Mouse (Mus musculus) MEL (cell line): ENCODE data around the gene Plxnd1.

ENCODE experiments used
- CTCF ChIP-seq, 3 experiments: IDR thresholded peaks in 2 of 3; conservative IDR thresholded peaks in 1 of 3; 2 replicates each; pipeline ENCODE4 v1.5.1; 2011 to 2012; ENCODE audit warnings: low read length in 3 of 3, low read depth in 2 of 3, mild to moderate bottlenecking in 2 of 3, improper control_type of control experiment in 1 of 3, inconsistent platforms in 1 of 3, mixed read lengths in 1 of 3, moderate library complexity in 1 of 3; ENCODE audit not compliant: control insufficient read depth in 1 of 3, insufficient read depth in 1 of 3, poor library complexity in 1 of 3, severe bottlenecking in 1 of 3
- MAFK ChIP-seq: IDR thresholded peaks from 2 replicates; pipeline ENCODE4 v1.6.1; 2011; ENCODE audit warnings: low read depth, mild to moderate bottlenecking, low read length, improper control_type of control experiment, borderline replicate concordance

DNA sequence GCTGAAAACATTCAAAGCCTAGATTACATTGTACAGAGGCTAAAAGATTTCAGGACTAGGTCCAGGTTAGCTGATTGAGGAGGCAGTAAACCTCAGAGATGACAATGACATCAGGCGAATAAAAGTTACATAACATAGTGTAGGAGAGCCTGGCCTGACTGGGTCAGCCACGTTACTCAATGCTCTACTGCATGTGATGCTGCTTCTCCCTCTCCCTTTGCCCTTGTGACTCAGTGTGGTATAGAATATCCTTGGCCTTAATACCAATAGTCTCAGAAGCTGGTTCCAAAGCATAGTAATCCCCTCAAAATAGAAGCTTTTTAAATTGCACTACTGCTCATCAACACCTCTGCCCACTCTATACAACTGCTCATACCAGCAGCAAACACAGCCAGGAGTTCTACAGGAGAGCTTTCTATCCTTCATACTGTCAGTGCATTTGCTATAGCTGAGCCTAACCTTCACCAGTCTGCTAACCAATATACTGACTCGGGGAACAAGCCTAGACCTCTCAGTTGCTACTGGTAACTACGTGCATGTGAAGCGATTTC is 42.6 kb upstream of the Plxnd1 start:
- no peak for TF ChIP-seq CTCF (IDR thresholded peaks at IDR 0.05 in 2 of 3, conservative IDR thresholded peaks at IDR 0.05 in 1 of 3; ENCODE audit: control insufficient read depth in 1 of 3, insufficient read depth in 1 of 3, low read depth in 2 of 3, low read length in 3 of 3, poor library complexity in 1 of 3, severe bottlenecking in 1 of 3)
- no peak for TF ChIP-seq MAFK
